Mouse (Mus musculus) midbrain, embryonic 13.5 days (tissue): ENCODE measurements at regions not wholly inside any gene's neighbourhood (a gene's known extent, or its start where the extent isn't known, plus 50 kb on each side); places are given as distances from the start of the nearest gene placed in this dataset.

Experiments used
- ATAC-seq: fragments of 200-750 bp; cut with Nextera tagmentation; 2 replicates; pipeline ENCODE4 v1.8.0; 2017; ENCODE audit warnings: mild to moderate bottlenecking, moderate TSS enrichment, moderate library complexity
- H3K27ac ChIP-seq: fragments of 300-500 bp; sonication (generic); 2 replicates; pipeline ENCODE4 v1.5.1; 2015; ENCODE audit warnings: inconsistent platforms, mild to moderate bottlenecking, moderate library complexity
- H3K27me3 ChIP-seq: fragments of 300-500 bp; sonication (generic); 2 replicates; pipeline ENCODE4 v1.6.1; 2015; ENCODE audit warnings: mild to moderate bottlenecking, inconsistent platforms
- H3K36me3 ChIP-seq: fragments of 300-500 bp; sonication (generic); 2 replicates; pipeline ENCODE4 v1.6.1; 2015; ENCODE audit warnings: mild to moderate bottlenecking, inconsistent platforms
- H3K4me1 ChIP-seq: fragments of 300-500 bp; sonication (generic); replicated peaks from 2 replicates; pipeline ENCODE4 v1.6.1; 2015; ENCODE audit warnings: inconsistent platforms
- H3K4me2 ChIP-seq: fragments of 300-500 bp; sonication (generic); replicated peaks from 2 replicates; pipeline ENCODE4 v1.6.1; 2015; ENCODE audit warnings: moderate library complexity, mild to moderate bottlenecking, inconsistent platforms
- H3K4me3 ChIP-seq: fragments of 300-500 bp; sonication (generic); replicated peaks from 2 replicates; pipeline ENCODE4 v1.5.1; 2015; ENCODE audit warnings: mild to moderate bottlenecking, inconsistent platforms
- H3K9ac ChIP-seq: fragments of 300-500 bp; sonication (generic); replicated peaks from 2 replicates; pipeline ENCODE4 v1.6.1; 2015; ENCODE audit warnings: mild to moderate bottlenecking, inconsistent platforms
- H3K9me3 ChIP-seq: fragments of 300-500 bp; sonication (generic); 2 replicates; pipeline ENCODE4 v1.6.1; 2016; ENCODE audit warnings: mild to moderate bottlenecking, inconsistent platforms
- WGBS: fragments of 180-500 bp; shearing (Covaris S2); methylation state at CpG from one replicate; pipeline ENCODE4 v1.1.7; 2015; 5-methylcytosine and 5-hydroxymethylcytosine counted together

- H3K9me3 ChIP-seq = no peaks in the 10 kb centered on the region
- H3K4me2 ChIP-seq = no peak overlapping the region
- H3K27ac ChIP-seq = no peak overlapping the region
- H3K27me3 ChIP-seq = no peaks in the 10 kb centered on the region
- H3K9ac ChIP-seq = no peak overlapping the region
- no peak overlapping the region for H3K4me3 ChIP-seq
- no peaks in the 10 kb centered on the region for H3K36me3 ChIP-seq
- WGBS = 83% methylated on average over 7 of the region's 7 CpGs
- ATAC-seq = no peak
- H3K4me1 ChIP-seq = peaks cover 3% of the 10 kb centered on the region; the same call in 1 of the 2 replicates
Observed at GRCm38 (mm10) chr6:67186537-67187274, 51.3 kb upstream of the Serbp1 start.

- WGBS = 89% methylated on average over 2 of the region's 2 CpGs
- no peak overlapping the region for H3K4me3 ChIP-seq
- ATAC-seq = no peak
Observed at GRCm38 (mm10) chr6:67184662-67185061, 53.3 kb upstream of the Serbp1 start.

GRCm38 (mm10) chr6:67183481-67184215 lies 54.3 kb upstream of the Serbp1 start:
- Histone ChIP-seq H3K9ac (no peak overlapping the region), H3K4me3 (no peak overlapping the region), H3K9me3 (no peaks in the 10 kb centered on the region), H3K4me2 (no peak overlapping the region), H3K36me3 (no peaks in the 10 kb centered on the region), H3K4me1 (no peaks in the 10 kb centered on the region), H3K27me3 (no peaks in the 10 kb centered on the region), H3K27ac (no peak overlapping the region)
- WGBS = 87% methylated on average over 15 of the region's 15 CpGs
- no peak for ATAC-seq

More at GRCm38 (mm10) chr6:67184662-67185061, 53.3 kb upstream of the Serbp1 start:
- H3K9ac ChIP-seq = no peak overlapping the region
- no peaks in the 10 kb centered on the region for H3K9me3 ChIP-seq
- H3K4me1 ChIP-seq = no peaks in the 10 kb centered on the region
- no peak overlapping the region for H3K27ac ChIP-seq
- no peaks in the 10 kb centered on the region for H3K27me3 ChIP-seq
- H3K36me3 ChIP-seq = no peaks in the 10 kb centered on the region
- no peak overlapping the region for H3K4me2 ChIP-seq

GRCm38 (mm10) chr6:67182453-67182852 lies 55.5 kb upstream of the Serbp1 start:
- ATAC-seq = no peak
- Histone ChIP-seq H3K9ac (no peak overlapping the region), H3K4me1 (no peaks in the 10 kb centered on the region), H3K9me3 (no peaks in the 10 kb centered on the region), H3K27me3 (no peaks in the 10 kb centered on the region), H3K27ac (no peak overlapping the region), H3K4me2 (no peak overlapping the region), H3K36me3 (no peaks in the 10 kb centered on the region), H3K4me3 (no peak overlapping the region)
- 89% methylated on average over 2 of the region's 2 CpGs for WGBS

GRCm38 (mm10) chr6:67181459-67181858 lies 56.5 kb upstream of the Serbp1 start:
- H3K4me1 ChIP-seq = no peaks in the 10 kb centered on the region
- no peaks in the 10 kb centered on the region for H3K9me3 ChIP-seq
- no peaks in the 10 kb centered on the region for H3K27me3 ChIP-seq
- H3K9ac ChIP-seq = no peak overlapping the region
- ATAC-seq = no peak
- H3K4me3 ChIP-seq = no peak overlapping the region
- H3K4me2 ChIP-seq = no peak overlapping the region
- H3K27ac ChIP-seq = no peak overlapping the region
- WGBS = 94% methylated on average over 4 of the region's 4 CpGs
- no peaks in the 10 kb centered on the region for H3K36me3 ChIP-seq

- H3K36me3 ChIP-seq = no peaks in the 10 kb centered on the region
Observed at GRCm38 (mm10) chr6:67179416-67179815, 58.6 kb upstream of the Serbp1 start.

GRCm38 (mm10) chr6:67178531-67178930 lies 59.4 kb upstream of the Serbp1 start:
- Histone ChIP-seq H3K4me2 (no peak overlapping the region), H3K27ac (no peak overlapping the region), H3K9me3 (no peaks in the 10 kb centered on the region), H3K9ac (no peak overlapping the region), H3K4me1 (no peaks in the 10 kb centered on the region), H3K4me3 (no peak overlapping the region), H3K27me3 (no peaks in the 10 kb centered on the region), H3K36me3 (no peaks in the 10 kb centered on the region)
- WGBS = 83% methylated on average over 4 of the region's 4 CpGs
- ATAC-seq = no peak

More at GRCm38 (mm10) chr6:67179416-67179815, 58.6 kb upstream of the Serbp1 start:
- Histone ChIP-seq H3K27me3 (no peaks in the 10 kb centered on the region), H3K4me1 (no peaks in the 10 kb centered on the region), H3K4me3 (no peak overlapping the region), H3K9ac (no peak overlapping the region), H3K27ac (no peak overlapping the region), H3K9me3 (no peaks in the 10 kb centered on the region), H3K4me2 (no peak overlapping the region)
- 81% methylated on average over 7 of the region's 7 CpGs for WGBS
- ATAC-seq = no peak

- Histone ChIP-seq H3K4me1 (no peaks in the 10 kb centered on the region), H3K4me2 (no peak overlapping the region), H3K9ac (no peak overlapping the region), H3K27me3 (no peaks in the 10 kb centered on the region), H3K4me3 (no peak overlapping the region), H3K27ac (no peak overlapping the region), H3K36me3 (no peaks in the 10 kb centered on the region), H3K9me3 (no peaks in the 10 kb centered on the region)
- WGBS = 83% methylated on average over 1 of the region's 1 CpGs
- no peak for ATAC-seq
Observed at GRCm38 (mm10) chr6:67178101-67178500, 59.9 kb upstream of the Serbp1 start.

- H3K27ac ChIP-seq = no peak overlapping the region
- no peak overlapping the region for H3K4me2 ChIP-seq
- 92% methylated on average over 5 of the region's 5 CpGs for WGBS
- no peak for ATAC-seq
- H3K4me1 ChIP-seq = no peaks in the 10 kb centered on the region
- H3K4me3 ChIP-seq = no peak overlapping the region
- H3K36me3 ChIP-seq = no peaks in the 10 kb centered on the region
- H3K9me3 ChIP-seq = no peaks in the 10 kb centered on the region
- no peak overlapping the region for H3K9ac ChIP-seq
- H3K27me3 ChIP-seq = no peaks in the 10 kb centered on the region
Observed at GRCm38 (mm10) chr6:67170674-67170946, 67.4 kb upstream of the Serbp1 start.

- H3K9me3 ChIP-seq = no peaks in the 10 kb centered on the region
- no peaks in the 10 kb centered on the region for H3K4me1 ChIP-seq
- no peak overlapping the region for H3K9ac ChIP-seq
- no peaks in the 10 kb centered on the region for H3K27me3 ChIP-seq
- H3K4me2 ChIP-seq = no peak overlapping the region
- WGBS = 52% methylated on average over 13 of the region's 13 CpGs
- peak; percentile 68 for ATAC-seq
- H3K27ac ChIP-seq = no peak overlapping the region
- H3K4me3 ChIP-seq = no peak overlapping the region
- no peaks in the 10 kb centered on the region for H3K36me3 ChIP-seq
Observed at GRCm38 (mm10) chr6:67169873-67170673, 67.9 kb upstream of the Serbp1 start.

GRCm38 (mm10) chr6:67168803-67169202 lies 69.2 kb upstream of the Serbp1 start:
- Histone ChIP-seq H3K27me3 (no peaks in the 10 kb centered on the region), H3K9ac (peak overlapping the region; percentile 62), H3K36me3 (no peaks in the 10 kb centered on the region), H3K27ac (no peak overlapping the region), H3K4me1 (no peaks in the 10 kb centered on the region), H3K4me2 (peak overlapping the region; percentile 57), H3K9me3 (no peaks in the 10 kb centered on the region), H3K4me3 (peak overlapping the region; percentile 46)
- WGBS = 34% methylated on average over 2 of the region's 2 CpGs
- ATAC-seq = peak; percentile 57
